Mouse (Mus musculus) spleen, embryonic (tissue): ENCODE results near the gene Rtn3.
"Not testable (repeated sequence)": the region's sequence is repeated elsewhere in the genome, so short reads cannot be mapped to it uniquely, and the experiment has no call there.

ENCODE experiments used
- CTCF ChIA-PET: fragments of 350-600 bp; sonication (Branson Sonifier 250); formaldehyde crosslinking; loops from one replicate; lab custom pipeline; 2022; lab: Charles Lee

Rtn3 gene

GRCm38 (mm10) chr19:7423028-7423655, 59.9 kb downstream of the Rtn3 start:
- CTCF ChIA-PET = no interaction called here

GRCm38 (mm10) chr19:7422656-7423027, 60.4 kb downstream of the Rtn3 start:
- CTCF ChIA-PET = no interaction called here

DNA sequence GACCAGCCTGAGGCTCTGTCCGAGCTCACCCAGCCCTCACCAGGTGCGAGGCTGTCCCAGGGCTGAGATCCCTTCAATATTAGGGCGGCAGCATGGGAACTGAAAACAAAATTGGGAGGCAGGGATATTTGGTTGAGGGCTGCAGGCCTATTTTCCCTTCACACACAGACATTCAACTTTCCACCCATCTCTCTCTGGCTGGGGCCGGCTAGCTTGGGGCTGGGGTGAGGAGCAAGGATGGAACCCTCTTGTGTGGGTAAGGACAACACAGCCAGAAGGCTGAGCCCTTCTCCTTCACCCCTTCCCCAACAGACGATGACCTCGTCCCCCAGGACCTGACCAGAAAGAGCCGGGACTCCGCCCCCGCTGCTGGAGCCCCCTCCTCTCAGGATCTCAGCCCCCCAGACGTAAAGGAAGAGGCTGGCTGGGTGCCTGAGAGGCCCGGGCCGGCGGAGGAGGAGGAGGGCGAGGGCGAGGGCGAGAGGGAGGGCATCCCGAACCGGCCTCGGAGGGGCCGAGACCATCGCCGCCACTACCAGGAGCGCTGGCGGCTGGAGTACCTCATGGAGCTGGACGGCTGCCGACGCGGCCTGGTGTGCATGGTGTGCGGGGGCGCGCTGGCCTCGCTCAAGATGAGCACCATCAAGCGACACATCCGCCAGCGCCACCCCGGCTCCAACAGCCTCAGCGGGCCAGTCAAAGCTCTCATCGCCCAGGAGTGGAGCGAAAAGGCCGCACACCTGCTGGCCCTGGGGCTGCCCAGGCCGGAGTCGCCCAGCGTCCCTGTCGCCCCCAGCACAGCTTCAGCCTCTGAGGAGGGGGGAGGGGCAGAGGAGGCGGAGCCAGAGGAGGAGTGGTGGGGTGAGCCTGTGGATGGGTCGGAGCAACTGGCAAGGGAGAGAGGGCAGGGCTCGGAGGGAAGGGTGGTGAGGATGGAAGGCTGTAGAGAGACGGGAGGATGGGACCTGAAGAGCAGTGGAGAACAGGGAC, 61.2 kb downstream of the Rtn3 start:
- CTCF ChIA-PET = no interaction called here

DNA sequence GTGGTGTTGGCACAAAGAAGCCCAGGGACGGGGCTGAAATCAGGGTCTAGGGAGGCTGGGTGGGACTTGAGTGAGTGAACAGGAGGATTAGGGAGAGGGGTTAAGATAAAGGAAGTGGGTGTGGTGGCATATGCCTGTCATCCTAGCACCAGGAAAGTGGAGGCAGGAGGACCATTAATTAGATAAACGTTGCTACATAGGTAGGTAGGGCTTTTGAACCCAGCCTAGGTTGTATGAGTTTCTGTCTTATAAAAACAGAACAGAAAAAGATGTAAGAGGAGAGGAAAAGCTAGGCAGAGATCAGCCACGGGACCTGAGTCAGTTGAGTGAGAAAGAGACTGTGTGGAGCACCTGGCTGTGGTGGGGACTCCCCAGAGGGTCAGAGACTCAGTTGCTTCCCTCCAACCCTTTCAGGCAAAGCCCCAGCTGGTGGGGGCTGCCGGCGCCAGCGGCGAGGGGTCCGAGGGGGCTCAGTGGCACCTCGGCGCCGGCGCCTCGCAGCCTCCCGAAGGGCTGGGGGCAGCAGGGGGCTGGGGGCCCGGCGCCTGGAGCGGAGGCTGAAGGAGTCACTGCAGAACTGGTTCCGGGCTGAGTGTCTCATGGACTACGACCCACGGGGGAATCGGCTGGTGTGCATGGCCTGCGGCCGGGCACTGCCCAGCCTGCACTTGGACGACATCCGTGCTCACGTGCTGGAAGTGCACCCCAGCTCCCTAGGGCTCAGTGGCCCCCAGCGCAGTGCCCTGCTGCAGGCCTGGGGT, 62.1 kb downstream of the Rtn3 start:
- CTCF ChIA-PET = no interaction called here

GRCm38 (mm10) chr19:7420108-7420507, 63.0 kb downstream of the Rtn3 start:
- CTCF ChIA-PET = interaction anchor here (0.6 to 0.7 kb wide), 3 partner anchors 16 to 370 kb away, joined by 3 to 6 read pairs (median 5); no protein-coding TSS in a partner anchor

DNA sequence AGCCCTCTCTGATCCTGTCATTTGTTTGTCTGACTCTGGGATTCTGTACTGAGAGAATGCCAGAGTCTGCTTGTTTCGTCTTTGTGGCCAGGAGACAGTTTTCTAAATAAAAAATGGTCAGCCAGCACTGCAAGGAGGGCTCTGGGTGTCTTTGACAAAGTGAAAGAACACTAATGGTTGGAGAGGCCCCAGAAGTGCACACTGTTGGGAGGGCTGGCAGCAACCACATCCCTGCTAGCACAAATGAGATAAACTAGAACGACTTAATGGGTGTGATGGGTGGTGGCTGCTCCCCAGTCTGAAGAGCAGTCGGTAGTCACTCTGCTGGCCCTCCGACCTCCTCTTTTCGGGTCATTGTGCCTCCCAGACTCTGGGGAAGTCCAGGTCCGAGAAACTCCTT, 63.9 kb downstream of the Rtn3 start:
- CTCF ChIA-PET = interaction anchor here (0.7 kb wide), 1 partner anchor 383 kb away, joined by 3 read pairs; no protein-coding TSS in a partner anchor

DNA sequence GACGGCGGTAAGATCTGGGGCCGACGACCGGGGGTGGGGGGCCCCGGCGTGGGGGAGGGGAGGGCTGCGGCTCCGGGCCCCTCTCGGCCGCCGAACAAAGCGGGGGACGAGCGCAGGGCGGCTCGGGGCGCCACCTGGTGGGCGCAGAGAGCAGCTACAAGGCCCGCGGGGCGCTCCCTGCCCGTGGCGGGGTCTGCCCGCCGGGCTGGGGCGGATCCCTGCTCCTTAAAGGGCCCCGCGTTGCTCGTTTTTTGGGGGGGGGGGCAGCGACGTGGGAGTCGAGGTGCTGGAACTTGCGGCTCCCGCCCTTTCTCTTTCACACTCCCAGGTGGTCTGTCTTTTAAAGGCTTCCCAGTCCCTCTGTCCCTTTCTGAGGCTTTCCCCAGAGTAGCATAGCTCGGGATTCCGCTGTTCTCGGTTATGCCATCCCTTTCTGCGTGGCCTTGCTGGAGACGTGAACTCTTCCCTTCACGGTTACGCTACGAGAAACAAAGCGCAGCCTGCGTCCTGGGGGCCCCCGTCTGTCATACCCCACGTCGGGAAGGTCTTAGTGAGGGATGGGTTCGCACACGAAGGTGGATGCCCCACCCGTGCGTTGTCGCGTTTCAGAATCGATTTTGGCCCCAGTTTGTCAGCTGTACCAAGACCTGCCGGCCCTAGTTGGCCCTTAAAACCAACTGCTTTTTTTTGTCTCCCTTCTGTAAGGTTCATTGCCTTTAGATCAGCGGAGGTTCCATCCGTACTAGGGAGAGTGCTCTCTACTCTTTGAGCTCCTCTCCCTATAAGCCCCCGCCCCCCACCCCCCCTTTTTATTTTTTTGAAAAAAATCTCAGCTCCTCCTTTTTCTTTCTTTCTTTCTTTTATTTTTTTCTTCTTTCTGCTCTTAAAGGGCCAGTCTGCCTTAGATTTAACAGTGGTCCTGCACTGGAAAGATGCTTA, 64.9 kb downstream of the Rtn3 start:
- CTCF ChIA-PET = interaction anchor here (0.6 to 0.7 kb wide), 4 partner anchors 16 to 382 kb away, joined by 3 to 5 read pairs (median 4); no protein-coding TSS in a partner anchor

GRCm38 (mm10) chr19:7416834-7417735, 66.0 kb downstream of the Rtn3 start, which contains the start of gene 2700081O15Rik:
2700081O15Rik (plus strand) TSS chr19:7417625.
- CTCF ChIA-PET = interaction anchor here (0.6 to 0.8 kb wide), 3 partner anchors 21 to 182 kb away, joined by 3 to 5 read pairs (median 3); no protein-coding TSS in a partner anchor

DNA sequence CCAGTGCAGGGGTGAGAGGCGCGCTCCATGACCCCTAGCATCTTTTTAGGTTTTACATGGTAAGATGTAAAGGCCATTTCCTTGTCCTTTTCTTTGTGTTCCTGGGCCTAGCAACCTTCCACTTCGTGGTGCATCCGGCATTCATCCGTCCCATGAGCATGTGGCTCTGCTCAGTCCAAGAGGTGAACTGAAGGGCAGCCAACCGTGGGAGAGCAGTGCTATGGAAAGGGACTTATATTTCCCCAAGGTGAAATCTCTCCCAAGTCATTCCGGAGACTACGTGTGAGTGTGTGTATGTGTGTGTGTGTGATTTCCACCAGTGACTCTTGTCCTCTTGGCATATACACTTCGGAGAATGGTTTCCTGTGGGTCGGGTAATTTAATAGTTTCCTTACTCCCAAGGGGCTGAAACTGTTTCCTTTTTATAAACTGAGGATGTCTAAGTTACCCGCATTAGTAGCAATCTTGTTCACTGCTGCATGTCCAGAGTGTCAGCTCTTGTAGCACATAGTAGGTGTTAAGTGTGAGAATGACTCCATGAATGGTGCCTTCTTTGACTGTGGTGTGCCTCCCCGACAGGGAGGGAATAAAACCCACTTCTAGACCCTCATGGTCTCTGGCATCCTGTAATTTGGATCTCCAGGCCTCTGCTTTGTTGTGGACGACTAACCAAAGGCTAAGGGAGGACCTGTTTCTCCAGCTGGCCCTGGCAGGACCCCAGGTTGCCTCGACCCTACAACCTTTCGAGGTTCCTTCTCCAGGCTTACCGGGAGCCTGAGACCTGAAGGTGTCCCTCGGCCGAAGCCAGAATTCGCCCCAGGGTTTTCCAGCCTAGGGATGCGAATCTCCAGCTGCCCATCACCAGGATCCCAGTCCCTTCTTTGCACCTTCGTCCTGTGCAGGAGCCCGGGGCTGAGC, 66.9 kb downstream of the Rtn3 start:
- CTCF ChIA-PET = interaction anchor here (0.7 to 1.1 kb wide), 3 partner anchors 20 to 213 kb away, joined by 3 to 9 read pairs (median 3); no protein-coding TSS in a partner anchor

GRCm38 (mm10) chr19:7412361-7412760, 70.7 kb downstream of the Rtn3 start:
- CTCF ChIA-PET = no interaction called here

GRCm38 (mm10) chr19:7404623-7405229, 78.4 kb downstream of the Rtn3 start:
- CTCF ChIA-PET = no interaction called here

DNA sequence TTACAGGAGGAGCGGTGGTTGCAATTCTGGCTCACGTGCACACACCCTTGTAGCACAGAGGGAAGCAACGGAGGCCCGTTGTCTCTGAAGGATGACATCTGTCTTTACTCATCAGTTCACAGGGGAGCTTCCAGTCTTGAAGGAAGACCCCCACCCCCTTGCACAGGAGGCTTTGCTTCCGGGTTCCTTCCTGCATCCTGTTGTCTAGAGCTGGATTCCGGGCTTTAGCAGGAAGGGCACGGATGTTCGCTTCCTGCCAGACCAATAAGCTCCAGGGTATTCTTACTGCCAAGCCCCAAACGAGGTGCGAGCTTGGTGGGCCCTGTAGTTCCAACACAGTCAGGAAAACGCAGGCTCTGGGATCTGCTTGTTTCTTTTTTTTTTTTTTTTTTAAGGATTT, 82.4 kb downstream of the Rtn3 start:
- CTCF ChIA-PET = interaction anchor here (0.6 kb wide), 1 partner anchor 28 kb away, joined by 5 read pairs; no protein-coding TSS in a partner anchor

DNA sequence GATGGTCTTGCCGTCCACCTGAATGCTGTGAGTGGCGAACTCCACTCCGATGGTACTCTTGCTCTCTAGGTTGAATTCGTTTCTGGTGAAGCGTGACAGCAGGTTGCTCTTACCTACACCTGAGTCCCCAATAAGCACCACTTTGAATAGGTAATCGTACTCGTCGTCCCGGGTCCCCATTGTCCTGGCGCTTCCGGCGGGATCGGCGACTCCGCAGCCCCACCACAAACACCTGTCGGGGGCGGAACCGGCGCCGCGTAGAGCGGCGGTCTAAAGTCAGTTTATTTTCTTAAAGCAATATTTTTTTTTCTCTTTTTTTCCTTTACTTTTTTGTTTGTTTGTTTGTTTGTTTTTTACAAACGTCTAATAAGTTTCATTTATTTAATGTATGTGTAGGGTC, 84.2 kb downstream of the Rtn3 start:
- CTCF ChIA-PET = not testable (repeated sequence)

DNA sequence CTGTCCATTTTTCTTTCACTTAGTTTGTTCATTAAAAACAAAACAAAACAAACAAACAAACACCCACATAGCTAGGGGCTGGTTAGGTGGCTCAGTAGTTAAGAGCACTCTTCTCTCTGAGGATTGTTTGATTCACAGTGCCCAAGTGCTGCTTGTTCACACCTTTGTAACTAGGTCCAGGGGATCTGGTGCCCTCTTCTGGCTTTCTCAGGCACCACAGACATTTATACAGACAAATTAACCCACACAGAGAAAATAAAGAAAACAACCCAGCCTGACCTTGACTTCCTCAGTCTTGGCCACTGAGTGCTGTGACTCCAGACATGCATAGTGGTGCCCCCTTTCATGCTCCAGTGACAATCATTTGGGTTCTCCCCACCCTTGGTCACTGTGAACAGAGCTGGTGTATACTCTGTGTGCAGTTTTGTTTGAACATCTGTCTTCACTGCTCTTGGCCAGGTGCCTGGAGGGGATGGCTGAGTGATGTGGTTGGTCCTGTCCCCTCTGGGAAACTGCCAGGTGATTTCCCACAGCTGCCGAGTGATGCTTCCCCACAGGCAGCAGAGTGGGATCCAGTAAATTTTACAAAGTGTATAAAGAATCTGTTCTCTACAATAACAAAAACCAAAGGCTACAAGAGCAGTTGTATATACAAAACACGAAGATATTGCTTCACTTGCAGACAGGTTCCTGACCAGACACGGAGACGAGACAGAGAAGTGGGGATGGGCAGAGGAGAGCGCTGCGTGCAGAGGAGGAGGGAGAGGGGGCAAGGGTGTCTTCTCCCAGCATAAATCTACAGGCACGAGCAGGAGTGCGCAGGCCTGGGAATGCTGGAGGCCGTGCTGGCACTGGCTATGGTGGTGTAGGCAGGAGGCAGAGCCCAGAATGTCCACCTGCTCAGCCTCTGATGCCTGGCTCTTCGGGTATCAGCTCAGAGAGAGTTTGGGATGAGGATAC, 85.9 kb downstream of the Rtn3 start:
- CTCF ChIA-PET = not testable (repeated sequence)

DNA sequence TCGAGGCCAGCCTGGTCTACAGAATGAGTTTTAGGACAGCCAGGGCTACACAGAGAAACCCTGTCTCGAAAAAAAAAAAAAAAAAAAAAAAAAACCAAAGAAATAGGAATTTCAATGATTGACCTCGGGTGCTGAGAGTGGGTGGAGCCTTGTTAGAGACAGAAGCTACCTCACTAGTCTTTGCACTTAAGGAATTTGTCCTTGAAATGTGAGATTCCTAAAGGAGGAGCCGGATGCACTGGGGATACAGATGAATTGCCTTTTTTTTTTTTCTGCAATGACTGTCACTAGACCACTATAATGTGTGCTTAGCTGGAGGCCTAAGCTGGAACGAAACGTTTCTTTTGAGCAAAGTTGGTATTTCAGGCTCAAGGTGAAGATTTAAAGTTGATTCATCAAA, 94.6 kb downstream of the Rtn3 start:
- CTCF ChIA-PET = no interaction called here

- CTCF ChIA-PET = no interaction called here
Observed at GRCm38 (mm10) chr19:7386042-7386441, 97.0 kb downstream of the Rtn3 start.
